Mouse (Mus musculus) retina, adult 2 months (tissue): ENCODE measurements around the gene Vax1.

ENCODE experiments used
- DNase-seq: peaks from one replicate; pipeline ENCODE4 v3.0.0-alpha.2; 2012; ENCODE audit warnings: low read depth, low spot score

The Vax1 gene

DNA sequence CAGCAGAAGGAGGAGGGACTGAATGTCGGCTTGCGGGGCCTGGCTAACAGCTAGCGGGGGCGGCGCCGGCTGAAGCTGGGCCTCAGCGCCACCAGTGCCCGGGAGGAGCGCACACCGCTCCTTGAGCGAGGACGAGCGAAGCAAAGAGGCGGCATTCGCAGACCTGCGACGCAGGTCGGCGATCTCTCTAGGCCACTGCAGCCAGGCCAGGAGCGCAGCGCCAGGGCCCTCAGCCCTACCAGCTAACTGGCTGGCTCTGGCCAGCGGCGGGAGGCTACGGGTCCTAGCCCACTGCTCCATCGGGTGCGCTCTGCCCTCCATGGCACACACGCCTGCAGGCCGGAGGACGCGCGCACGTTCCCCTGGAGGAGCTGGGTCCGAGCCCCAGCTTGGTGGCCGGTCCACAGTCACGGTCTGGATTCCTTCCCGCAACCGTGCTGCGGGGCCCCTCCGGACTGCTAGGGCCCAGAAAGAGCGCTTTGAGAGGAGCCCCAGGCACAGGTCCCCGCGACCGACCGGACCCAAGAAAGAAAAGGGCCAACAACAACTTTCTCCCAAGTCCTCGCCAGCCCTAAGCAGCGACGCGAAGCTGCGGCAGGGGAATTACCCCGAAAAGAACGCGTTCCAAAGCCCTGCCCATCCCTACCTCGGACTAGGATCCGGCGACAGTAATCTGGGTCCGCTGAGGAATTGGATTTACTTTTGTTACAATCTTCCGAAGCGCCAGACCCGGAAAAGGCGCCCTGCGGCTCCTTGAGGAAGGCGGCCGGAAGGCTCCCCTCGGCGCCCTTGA is 517 bp downstream of the Vax1 start:
- DNase-seq = no peak

DNA sequence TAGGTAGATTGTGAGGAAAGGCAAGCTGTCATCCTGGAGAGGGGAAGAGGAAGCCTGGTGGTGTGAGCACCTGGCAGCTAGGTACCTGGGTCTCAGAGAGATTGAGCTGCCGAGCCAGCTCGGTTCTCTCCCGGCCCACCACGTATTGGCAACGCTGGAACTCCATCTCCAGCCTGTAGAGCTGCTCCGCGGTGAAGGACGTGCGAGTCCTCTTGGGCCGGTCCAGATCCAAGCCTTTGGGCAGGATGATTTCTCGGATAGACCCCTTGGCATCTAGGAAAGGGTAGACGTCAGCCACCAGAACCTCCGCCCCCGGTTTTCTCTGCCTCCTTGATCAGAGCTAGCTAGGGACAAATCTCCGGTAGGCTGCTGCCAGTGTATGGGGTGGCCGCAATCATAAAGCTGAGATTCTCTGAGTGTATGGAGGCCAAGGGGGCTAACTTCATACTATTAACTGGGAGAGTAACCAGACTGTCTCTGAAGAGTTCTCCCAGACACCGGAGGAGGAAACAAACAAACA is 1.4 kb downstream of the Vax1 start:
- no peak for DNase-seq

DNA sequence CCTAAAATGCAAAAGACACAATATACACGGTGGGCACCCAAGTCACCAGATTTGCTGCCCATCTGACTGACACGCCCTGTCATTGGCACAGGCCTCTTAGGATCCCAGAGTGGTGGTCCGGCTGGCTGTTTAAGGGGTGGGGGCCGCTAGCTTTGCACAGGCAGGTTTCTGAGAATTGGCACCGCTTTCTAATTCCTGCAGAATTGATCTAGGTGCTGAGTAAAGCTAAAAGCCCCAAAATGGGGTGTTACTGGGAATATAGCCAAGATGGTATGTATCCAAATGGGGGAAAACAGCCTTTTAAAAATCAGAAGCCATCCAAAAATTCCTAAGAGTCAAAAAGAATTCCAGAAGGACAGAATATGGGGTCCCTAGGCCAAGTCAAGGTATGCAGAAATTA is 2.0 kb downstream of the Vax1 start:
- DNase-seq = no peak

DNA sequence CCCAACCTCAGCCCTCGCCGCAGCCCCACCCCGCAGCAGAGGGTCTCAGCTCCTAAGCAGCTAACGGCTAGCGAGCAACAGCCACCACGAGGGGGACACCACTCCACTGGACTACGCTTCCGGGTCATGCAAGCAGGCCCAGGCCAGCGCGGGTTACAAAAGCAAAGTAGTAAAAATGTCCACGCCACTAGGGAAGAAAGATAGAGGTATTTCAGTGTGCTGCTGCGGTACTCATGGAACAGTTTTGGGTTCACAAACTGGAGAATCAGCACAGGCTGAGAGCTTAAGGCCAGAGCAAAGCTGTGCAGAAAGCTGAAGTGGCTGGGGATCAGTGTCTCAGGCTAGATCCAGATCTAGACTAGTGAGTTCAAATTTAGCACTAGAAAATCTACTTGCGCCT is 3.0 kb downstream of the Vax1 start:
- no peak for DNase-seq

DNA sequence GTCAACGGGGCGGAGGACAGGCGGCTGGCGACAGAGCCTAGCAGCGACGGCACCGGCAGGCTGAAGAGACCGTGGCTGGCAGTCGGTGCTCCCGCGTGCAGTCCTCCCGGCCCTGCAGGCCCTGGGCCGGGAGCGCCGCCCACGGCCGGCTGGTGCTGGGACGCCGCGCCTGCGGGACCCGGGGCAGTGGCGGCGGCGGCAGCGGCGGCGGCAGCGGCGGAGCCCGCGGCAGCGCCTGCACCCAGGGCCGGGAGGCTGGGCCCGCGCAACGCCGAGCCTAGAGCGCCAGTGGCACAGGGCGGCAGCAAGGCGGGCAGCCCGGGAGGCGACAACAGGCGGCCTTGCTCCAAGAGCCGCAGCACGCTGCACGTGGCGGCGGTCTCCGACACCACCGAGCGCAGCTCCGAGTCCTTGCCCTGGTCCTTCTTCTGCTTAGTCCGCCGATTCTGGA is 3.5 kb downstream of the Vax1 start:
- DNase-seq = no peak

DNA sequence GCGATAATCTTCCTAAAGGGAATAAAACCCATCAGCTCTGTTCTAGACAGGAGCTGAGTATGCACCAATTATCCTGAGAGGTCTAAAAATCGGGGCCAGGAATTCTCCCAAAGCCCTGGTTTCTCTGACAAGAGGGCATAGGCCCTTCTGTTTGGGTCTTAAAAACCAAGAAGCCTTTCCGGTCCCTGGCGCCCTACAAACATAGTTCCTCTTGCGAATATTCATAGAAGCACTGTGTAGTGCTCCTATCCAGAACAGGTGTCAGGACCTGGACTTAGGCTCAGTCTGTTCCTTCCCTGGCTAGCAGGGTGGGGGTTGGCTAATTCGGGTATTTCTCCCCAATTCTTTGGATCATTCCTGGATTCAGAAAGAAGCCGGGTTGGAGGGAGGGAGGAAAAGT is 4.3 kb downstream of the Vax1 start:
- no peak for DNase-seq

DNA sequence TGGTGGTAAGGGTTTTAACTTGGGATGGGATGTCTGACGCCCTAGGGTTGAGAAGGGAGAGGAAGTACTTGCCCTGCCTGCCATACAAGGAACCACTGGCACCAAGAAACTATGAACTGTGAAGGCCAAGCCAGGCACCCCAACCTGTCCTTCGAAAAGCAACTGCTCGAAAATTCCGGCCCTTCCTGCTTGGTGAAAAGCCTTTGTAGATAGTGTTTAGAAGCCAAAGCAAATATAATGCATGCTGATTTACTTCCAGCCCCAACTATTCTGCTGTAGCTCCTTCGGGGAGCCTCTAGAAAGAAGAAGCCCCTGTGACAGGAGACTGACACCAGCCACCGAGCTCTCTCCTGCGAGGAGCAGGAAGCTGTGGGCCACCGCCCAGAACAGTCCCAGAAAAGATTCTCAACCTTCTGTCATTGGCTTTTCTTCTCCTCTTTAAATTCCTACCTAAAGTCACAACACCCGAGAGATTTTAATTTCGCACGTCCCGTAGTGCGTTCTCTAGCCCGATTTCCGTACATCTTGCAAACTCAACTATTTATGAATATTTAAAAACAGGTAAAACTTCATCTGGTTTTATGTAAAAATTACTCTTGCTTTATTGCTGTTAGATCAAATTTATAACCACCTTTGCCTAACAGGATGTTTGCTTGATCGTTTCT is 4.8 kb downstream of the Vax1 start:
- no peak for DNase-seq

DNA sequence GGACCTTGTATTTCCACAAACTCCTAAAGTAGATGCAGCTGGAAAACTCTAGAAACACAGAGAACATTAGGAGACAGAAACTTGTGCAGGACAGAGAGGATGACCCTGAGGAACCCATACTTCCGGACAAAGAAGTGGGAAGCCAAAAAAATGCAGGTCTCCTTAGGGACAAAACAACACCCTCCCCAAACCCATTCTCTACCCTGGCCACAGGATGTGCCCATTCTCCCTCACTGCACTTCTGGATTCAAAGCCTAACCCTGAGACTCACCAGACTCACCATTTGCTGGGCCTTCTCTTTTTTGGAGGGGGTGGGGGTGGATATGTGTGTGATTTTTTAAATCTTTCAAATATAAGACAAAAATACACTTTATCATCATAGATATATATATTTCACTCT is 5.7 kb downstream of the Vax1 start:
- DNase-seq = no peak

DNA sequence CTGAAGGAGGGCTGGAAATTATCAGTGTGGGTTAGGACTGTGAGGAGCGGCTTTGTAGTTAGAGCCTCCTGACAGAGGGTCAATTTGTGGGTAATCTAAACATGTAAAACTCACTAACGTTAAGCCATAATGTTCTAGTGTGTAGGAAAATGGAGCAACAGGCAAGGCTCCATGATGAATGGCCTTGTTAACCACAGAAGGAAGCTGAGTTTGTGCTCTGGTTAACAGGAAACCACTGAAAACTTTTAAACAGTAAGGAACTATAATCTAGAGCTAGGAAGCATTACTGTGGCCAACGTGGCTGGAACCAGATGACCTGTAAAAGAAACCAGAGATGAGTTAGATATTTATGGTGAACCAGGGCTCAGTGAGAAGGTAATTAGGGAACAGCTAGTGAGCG is 13.2 kb downstream of the Vax1 start:
- DNase-seq = no peak

DNA sequence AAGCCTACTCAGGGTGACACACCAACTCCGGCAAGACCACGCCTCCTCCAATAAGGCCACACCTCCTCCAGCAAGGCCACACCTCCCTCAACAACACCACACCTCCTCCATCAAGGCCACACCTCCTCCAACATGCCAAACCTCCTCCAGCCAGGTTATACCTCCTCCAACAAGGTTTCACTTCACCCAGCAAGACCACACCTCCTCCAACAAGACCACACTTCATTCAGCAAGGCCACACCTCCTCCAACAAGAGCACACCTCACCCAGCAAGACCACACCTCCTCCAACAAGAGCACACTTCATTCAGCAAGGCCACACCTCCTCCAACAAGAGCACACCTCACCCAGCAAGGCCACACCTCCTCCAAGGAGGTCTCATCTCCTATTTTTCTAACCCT is 15.7 kb downstream of the Vax1 start:
- no peak for DNase-seq

DNA sequence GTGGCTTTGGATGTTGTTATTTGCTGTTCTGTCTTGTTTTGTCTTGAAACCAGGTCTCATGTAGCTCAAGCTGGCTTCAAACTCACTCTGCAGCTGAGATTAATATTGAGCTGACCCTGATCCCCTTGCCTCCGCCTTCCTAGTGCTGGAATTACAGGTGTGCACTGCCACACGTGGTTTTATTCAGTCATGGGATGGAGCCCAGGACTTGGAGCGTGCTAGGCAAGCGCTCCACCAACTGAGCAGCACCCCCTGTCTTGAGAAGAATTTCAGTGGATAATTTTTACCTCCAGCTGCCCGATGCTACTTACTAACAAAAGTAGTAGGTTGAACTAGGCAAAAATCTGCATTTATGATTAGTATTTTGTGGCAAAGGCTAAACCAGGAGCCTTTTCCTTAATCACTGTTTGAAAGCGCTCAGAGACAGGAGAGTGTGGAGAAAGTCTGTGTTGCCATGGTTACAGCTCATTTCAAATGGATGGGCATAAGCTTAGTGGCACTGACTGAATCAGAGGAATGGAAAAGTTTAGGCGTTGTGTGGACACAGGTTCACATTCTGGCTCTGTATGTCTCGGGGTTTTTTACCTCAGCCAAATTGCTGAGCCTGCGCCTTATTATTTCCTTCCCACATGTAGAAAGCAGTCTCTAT is 24.2 kb downstream of the Vax1 start:
- no peak for DNase-seq

DNA sequence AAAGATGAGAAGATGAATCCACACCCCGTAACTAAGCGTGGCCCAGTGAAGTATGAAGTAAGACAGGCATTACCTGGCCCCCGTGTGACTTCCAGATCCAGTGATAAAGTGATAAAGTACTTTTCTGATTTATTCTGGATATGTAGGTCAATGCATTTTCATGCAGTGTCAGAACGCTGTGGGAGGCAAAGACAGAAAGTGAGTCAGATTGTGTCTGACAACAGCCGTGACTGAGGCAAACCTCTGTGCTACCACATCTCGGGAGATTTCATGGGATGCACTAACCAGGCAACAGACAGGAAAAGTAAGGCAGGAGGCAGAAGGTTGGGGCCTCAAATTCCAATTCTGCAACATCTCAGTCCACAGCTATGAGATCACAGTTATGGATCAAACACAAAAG is 24.8 kb downstream of the Vax1 start:
- no peak for DNase-seq

DNA sequence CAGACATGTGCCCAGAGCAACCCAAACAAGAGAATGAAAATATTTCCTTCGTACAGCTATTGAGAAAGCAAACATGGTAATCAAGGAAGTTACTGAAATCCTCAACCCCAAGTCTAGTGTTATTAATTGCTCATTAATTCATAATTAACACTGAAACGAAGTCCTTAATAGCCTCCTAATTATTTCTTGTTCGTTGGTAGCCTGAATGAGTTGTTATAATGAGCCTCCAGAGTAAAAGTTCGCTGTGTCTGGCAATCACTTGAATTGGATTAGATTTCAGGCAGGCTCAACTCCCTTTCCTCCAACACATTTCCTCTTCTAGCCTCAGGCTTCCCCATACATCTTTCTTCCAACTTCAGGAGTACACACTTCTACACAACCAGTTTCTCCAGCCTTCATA is 27.6 kb downstream of the Vax1 start:
- DNase-seq = no peak

DNA sequence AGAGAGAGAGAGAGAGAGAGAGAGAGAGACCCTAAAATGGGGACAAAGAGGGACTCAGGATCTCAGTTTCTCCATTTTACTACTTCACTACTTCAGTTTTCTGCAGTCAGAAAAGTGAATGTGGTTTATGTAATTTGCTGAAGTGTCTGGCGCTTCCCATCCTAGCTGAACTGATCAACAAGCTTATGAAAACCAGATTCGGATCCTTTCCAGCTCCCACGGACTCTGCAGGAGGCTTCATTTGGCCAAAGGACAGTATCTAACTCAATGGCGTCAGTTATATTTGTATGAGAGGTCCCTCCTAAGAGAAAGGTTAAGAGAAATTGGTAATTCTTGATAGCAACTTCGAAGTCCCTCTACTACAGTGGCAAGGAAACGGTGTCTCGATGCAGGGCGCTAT is 34.5 kb downstream of the Vax1 start:
- no peak for DNase-seq

DNA sequence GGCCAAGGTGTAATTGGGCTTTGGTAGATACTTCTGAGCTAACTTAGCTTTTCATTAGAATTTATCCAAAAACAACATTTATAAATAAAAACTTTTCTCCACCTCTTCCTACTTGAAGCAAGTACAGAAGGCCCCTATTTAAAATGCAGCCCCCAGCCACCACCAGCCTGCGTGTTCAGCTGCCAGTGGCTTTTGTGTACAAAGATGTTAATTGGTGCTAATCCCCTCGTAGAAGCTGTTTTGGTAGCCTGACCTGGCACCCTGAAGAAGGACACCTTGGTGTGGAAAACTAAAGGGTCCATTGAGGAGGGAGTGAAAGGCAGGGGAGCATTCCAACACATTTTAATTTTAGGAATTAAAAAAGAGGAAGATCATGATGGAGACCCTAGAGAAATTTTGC is 34.9 kb downstream of the Vax1 start:
- no peak for DNase-seq

DNA sequence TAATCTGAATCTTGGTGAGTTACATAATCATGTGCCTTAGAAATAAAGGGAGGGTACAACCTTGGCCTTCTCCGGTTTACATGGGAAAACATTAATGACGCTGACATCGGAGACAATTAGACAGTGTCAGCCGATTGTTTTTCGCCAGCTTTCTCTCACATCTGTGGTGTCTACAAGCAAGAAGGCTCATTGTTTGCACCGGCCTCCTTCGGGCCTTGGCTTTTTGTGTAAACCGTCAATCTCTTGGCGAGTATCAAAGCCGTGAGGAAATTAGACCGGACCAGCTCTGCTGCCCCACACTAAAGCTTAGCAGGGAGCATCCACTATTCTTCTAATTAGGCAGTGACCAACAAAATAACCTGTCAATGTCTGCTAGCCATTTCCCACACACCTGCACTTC is 36.7 kb downstream of the Vax1 start:
- no peak for DNase-seq

DNA sequence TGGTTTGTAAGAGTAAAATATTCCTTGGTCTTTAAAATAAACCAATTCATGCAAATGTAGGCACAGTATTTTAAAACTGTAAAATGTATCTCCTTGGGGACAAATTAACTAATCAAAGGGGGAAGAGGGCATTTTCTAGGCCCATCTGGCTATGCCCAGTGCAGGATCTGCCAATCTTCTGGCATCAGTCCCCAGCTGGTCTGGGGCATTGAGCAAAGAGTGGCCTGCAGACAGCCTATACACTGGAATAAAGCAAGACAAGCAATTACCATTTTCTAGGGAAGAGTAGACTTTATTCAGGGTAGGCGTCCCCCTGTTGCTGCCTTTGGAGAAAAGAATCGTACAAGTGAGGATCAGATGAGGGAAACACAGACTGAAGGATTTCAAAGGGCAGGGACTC is 40.2 kb downstream of the Vax1 start:
- DNase-seq = no peak

DNA sequence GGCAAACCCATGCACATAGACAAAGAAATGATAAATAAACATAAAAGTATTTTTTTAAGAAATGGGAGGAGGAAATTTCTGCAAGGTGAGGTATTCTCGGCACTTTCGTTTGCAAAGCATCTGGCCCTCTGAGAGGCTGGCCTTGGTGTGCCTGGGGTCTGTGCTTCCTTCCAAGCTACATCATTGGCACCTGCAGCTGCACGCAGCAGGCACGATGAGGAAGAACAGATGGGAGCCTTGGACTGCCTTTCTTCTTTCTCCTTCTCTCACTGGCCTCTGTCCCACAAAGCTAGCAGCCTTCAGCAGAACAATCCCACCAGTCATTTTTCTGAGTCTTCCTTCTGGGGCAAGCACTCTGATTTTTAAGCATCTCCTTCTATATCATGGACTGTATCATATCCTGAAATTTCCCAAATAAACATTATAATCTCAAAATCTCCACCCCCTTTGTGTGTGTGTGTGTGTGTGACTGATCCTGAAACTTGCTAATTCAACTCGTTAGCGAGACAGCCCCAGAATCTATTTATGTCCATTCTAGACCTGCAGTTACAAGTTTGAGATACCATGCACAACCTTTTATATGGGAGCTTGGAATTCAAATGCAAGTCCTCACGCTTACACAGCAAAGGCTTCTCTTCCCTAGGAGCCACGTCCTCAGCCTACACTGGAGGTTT is 41.2 kb downstream of the Vax1 start:
- no peak for DNase-seq

DNA sequence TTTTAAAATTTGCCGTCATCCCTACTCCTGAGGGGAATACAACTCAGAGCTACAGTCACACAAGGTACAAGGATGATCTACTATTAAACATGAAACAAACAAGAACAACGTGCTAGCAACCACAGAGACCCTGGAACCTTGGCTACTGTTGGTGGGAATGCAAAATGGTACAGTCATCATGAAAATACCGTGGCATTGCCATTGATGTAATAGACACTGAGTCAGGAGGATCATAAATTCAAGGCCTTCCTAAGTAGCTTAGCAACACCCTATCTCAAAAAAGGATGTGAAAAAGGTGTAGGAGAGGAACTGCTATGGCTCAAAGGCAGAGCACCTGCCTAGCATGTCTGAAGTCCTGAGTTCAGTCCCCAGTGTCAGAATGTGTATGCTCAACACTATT is 42.4 kb downstream of the Vax1 start:
- DNase-seq = no peak
